Mouse (Mus musculus): ENCODE results near the gene Appl1.

GRCm38 (mm10) chr14:26969164-26969563, 1.9 kb downstream of the Appl1 start:
- TF ChIP-seq POLR2A (IDR thresholded peaks at IDR 0.05; ENCODE audit: insufficient read length, low read depth) = no peak
- no peak for TF ChIP-seq USF1 (IDR thresholded peaks at IDR 0.05; ENCODE audit: low read depth)
- no peak for TF ChIP-seq MYOG (IDR thresholded peaks at IDR 0.05; ENCODE audit: control insufficient read depth in 1 of 3, insufficient read depth in 1 of 3, insufficient read length in 2 of 3, low read depth in 2 of 3)
- no peak for TF ChIP-seq CEBPB (IDR thresholded peaks at IDR 0.05; ENCODE audit: insufficient read depth, poor library complexity, severe bottlenecking)

All from myocyte (in vitro differentiated cells).